In the genomic region with DNA sequence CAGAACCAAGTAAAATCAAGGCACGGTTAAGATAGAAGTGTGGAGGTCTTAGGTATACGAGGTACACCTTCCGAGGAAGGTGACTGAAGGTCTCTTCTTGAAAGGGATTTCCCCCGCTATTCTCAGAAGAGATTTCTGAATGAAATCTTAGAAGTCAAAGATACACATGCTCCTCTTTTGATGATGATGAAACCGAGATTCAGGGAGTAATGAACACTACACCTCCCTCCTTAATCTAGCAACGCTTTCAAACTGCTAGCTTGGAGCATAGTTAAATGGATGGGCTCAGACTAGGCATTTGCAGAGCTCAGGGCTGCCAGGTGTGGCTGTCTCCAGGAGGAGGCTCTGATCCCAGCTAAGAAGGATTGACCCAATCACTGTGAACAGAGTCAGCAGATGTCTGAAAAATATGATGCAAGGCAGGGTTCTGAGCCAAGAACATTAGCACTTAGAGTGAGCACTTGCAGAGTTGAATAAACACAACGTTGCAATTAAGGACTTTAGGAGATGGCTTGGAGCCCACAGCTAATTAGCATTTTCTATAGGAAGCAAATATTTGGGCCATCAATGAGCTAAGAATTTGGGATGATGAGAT, we compare ENCODE assay signal across 20 mouse cellular contexts. TPM values are rescaled to one million over a fixed set of nuclear protein-coding genes. Genes with fewer than 3 reads are reported as not detected.
A peak's percentile ranks its signal among the peaks of the same experiment; 100 is the strongest.
DNase-seq lines count a peak whose midpoint lies in the region; ATAC-seq and TF ChIP-seq lines count a peak whose summit lies in the region.
"Had no signal": no experiment of that assay in that cellular context is flagged by ENCODE, and none has a peak within 500 bp of the region (broad histone marks: within the 10 kb centered on the region; RNA-seq: fewer than 3 reads in every experiment).

No protein-coding gene starts in this region.

- no peaks in the 10 kb centered on the region for H3K36me3 ChIP-seq in intestine, postnatal 0 days (ENCODE audit: control insufficient read depth, insufficient read depth)
- no peaks in the 10 kb centered on the region for H3K36me3 ChIP-seq in intestine, embryonic 16.5 days (ENCODE audit: control insufficient read depth, insufficient read depth, low read length)
- H3K36me3 ChIP-seq: hindbrain, embryonic 13.5 days; kidney, embryonic 15.5 days; liver, embryonic 15.5 days; midbrain, embryonic 15.5 days; neural tube, embryonic 12.5 days had no signal

- no peak for ATAC-seq in intestine, postnatal 0 days
- no peak for ATAC-seq in intestine, embryonic 16.5 days
- ATAC-seq: midbrain, embryonic 15.5 days had no signal

- DNase-seq in adrenal gland, postnatal 14 days = peak; percentile 32
- no peak for DNase-seq in adrenal gland, adult 8-10 months
- peak; percentile 36 for DNase-seq in MN1 (ENCODE audit: low spot score)
- peak; percentile 64 for DNase-seq in lung, postnatal 10 days
- DNase-seq in cerebellum, postnatal 25 days = no peak
- DNase-seq in adrenal gland, adult 2 months = no peak
- DNase-seq: adrenal gland, postnatal 25 days; cerebellum, adult 9-11 months; embryo, embryonic 11 days; thymus, postnatal 36 days had no signal

- H3K9ac ChIP-seq in intestine, postnatal 0 days (ENCODE audit: low read depth, low read length) = no peak overlapping the region
- H3K9ac ChIP-seq in intestine, embryonic 16.5 days (ENCODE audit: low read depth, low read length) = no peak overlapping the region
- H3K9ac ChIP-seq: hindbrain, embryonic 13.5 days; kidney, embryonic 15.5 days; liver, embryonic 15.5 days; midbrain, embryonic 15.5 days; neural tube, embryonic 12.5 days had no signal

- no peaks in the 10 kb centered on the region for H3K27me3 ChIP-seq in intestine, postnatal 0 days (replicated peaks; ENCODE audit: control insufficient read depth, insufficient read depth, low read length)
- no peaks in the 10 kb centered on the region for H3K27me3 ChIP-seq in intestine, embryonic 16.5 days (replicated peaks; ENCODE audit: control insufficient read depth, insufficient read depth, low read length)
- H3K27me3 ChIP-seq: hindbrain, embryonic 13.5 days; midbrain, embryonic 15.5 days; neural tube, embryonic 12.5 days had no signal

- peak; percentile 30; the same call in 1 of the 2 replicates for TF ChIP-seq CTCF in intestine, postnatal 0 days (IDR thresholded peaks at IDR 0.05; ENCODE audit: low read depth)

- H3K4me1 ChIP-seq in intestine, postnatal 0 days (replicated peaks; ENCODE audit: control insufficient read depth, insufficient read depth, low read length) = peaks cover 3% of the 10 kb centered on the region; the same call in 1 of the 2 replicates
- H3K4me1 ChIP-seq in intestine, embryonic 16.5 days (ENCODE audit: control insufficient read depth, insufficient read depth, low read length) = 0 out of 2 replicates have a peak, but pooled peaks cover 9% of the 10 kb centered on the region

- H3K4me2 ChIP-seq in intestine, postnatal 0 days (replicated peaks; ENCODE audit: low read depth) = no peak overlapping the region
- no peak overlapping the region for H3K4me2 ChIP-seq in intestine, embryonic 16.5 days (ENCODE audit: low read depth, low read length)
- H3K4me2 ChIP-seq: hindbrain, embryonic 13.5 days; kidney, embryonic 15.5 days; liver, embryonic 15.5 days; midbrain, embryonic 15.5 days; neural tube, embryonic 12.5 days had no signal

- no peak overlapping the region for H3K27ac ChIP-seq in intestine, postnatal 0 days (ENCODE audit: low read depth, low read length)
- H3K27ac ChIP-seq in intestine, embryonic 16.5 days (ENCODE audit: low read length) = no peak overlapping the region
- H3K27ac ChIP-seq: heart, adult 2 months; hindbrain, embryonic 13.5 days; kidney, embryonic 15.5 days; layer of hippocampus, adult 2 months; liver, embryonic 15.5 days; midbrain, embryonic 15.5 days; neural tube, embryonic 12.5 days had no signal

- WGBS in intestine, postnatal 0 days = 71% methylated on average over 7 of the region's 7 CpGs
- 73% methylated on average over 7 of the region's 7 CpGs for WGBS in intestine, embryonic 16.5 days

- no peaks in the 10 kb centered on the region for H3K9me3 ChIP-seq in intestine, postnatal 0 days (ENCODE audit: control insufficient read depth)
- H3K9me3 ChIP-seq in intestine, embryonic 16.5 days (ENCODE audit: control insufficient read depth, low read length) = no peaks in the 10 kb centered on the region
- H3K9me3 ChIP-seq: hindbrain, embryonic 13.5 days; kidney, embryonic 15.5 days; liver, embryonic 15.5 days; midbrain, embryonic 15.5 days; neural tube, embryonic 12.5 days had no signal

- H3K4me3 ChIP-seq in intestine, postnatal 0 days (ENCODE audit: low read depth, low read length) = no peak overlapping the region
- no peak overlapping the region for H3K4me3 ChIP-seq in intestine, embryonic 16.5 days (ENCODE audit: low read length)
- H3K4me3 ChIP-seq: erythroblast, embryonic 14.5 days; heart, adult 2 months; hindbrain, embryonic 13.5 days; kidney, embryonic 15.5 days; layer of hippocampus, adult 2 months; liver, embryonic 15.5 days; midbrain, embryonic 15.5 days; neural tube, embryonic 12.5 days had no signal

RNA-seq across cellular contexts. Expression of gene Atp1a1, which starts 2.5 kb away (rescaled TPM):
- 548 and 554 TPM in 2 replicates for total RNA-seq in adrenal gland, postnatal 14 days (2021)
- total RNA-seq in adrenal gland, adult 8-10 months (2022) = 100 to 1,000 TPM; 800 to 966 (median 845) TPM
- polyA plus RNA-seq in intestine, postnatal 0 days (2015; fragmentation: Nextera tagmentation; extraction: Ambion mirVana) = 309 and 318 TPM in 2 replicates
- 262 and 319 TPM in 2 replicates for polyA plus RNA-seq in intestine, embryonic 16.5 days (2015; fragmentation: Nextera tagmentation; extraction: Ambion mirVana)
- total RNA-seq in adrenal gland, adult 2 months (2021) = 1,000 to 10,000 TPM in 1 of 2 experiments, 100 to 1,000 TPM in 1; 611 to 1,035 TPM
- 301 and 380 TPM in 2 replicates for polyA plus RNA-seq in adrenal gland, adult 2 months (2012; rRNA removed)

Comparison
In these comparisons a context has a peak if more than half of its experiments do, and no peak if none do; other contexts are left out.
1. DNase-seq: peak in adrenal gland, postnatal 14 days (single experiment), MN1 (single experiment) and lung, postnatal 10 days (single experiment); none in adrenal gland, adult 8-10 months (single experiment), cerebellum, postnatal 25 days (0 of 2) and adrenal gland, adult 2 months (single experiment).